Mouse (Mus musculus) Muller cell, postnatal 12 days (primary cell): ENCODE measurements around the gene Ctnnb1.
A peak's percentile ranks its signal among the peaks of the same experiment; 100 is the strongest.

Source experiments
- DNase-seq: peaks from one replicate; pipeline ENCODE4 v3.0.0-alpha.2; 2015; ENCODE audit errors: inconsistent ontology term

The Ctnnb1 gene

GRCm38 (mm10) chr9:120926939-120927606 lies 1.9 kb upstream of the Ctnnb1 start:
- DNase-seq: no peak

- DNase-seq: no peak
These were observed 1.0 kb downstream of the Ctnnb1 start for GRCm38 (mm10) chr9:120930021-120930420.

DNA sequence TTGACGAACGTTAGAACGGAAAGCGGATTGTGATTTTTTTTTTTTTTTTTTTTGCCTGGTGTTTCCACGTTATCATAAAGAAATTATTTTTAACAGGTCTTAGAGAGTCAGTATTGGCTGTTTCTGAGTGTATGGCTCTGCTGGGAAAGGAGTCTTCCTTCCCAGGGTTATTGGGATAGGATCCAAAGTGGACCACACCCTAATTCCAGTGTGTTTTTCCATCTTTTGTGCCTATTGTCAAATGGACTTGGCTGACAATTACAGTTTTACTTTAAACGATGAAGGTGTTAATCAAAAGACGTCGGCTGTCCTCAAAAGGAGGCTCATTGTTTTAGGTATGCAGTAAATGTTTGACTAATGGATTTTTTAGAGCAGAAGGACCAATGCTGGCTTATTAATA lies 1.8 kb downstream of the Ctnnb1 start:
- DNase-seq: no peak

DNA sequence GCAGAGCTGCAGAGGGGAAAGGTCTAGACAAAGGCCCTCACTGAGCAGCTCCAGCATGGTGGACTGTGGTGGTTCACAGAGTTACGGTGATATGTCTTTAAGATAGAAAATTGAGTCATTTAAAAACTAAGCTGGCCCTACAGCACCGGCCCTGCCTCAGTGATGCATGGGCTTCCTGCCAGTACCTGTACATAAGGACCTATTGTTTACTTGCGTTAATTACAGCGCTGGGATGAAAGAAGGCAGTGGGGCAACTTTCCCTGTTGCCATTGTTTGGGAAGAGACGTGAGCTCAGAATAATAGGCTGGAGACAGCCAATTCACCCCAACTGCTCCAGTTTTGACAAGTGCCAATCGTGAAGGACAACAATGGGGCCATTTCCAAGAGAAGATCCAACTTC lies 3.4 kb downstream of the Ctnnb1 start:
- DNase-seq: peak; percentile 21

- peak; percentile 98 for DNase-seq
These were observed 4.0 kb downstream of the Ctnnb1 start for GRCm38 (mm10) chr9:120932797-120933586.

GRCm38 (mm10) chr9:120933587-120933885 lies 4.5 kb downstream of the Ctnnb1 start:
- no peak for DNase-seq

DNA sequence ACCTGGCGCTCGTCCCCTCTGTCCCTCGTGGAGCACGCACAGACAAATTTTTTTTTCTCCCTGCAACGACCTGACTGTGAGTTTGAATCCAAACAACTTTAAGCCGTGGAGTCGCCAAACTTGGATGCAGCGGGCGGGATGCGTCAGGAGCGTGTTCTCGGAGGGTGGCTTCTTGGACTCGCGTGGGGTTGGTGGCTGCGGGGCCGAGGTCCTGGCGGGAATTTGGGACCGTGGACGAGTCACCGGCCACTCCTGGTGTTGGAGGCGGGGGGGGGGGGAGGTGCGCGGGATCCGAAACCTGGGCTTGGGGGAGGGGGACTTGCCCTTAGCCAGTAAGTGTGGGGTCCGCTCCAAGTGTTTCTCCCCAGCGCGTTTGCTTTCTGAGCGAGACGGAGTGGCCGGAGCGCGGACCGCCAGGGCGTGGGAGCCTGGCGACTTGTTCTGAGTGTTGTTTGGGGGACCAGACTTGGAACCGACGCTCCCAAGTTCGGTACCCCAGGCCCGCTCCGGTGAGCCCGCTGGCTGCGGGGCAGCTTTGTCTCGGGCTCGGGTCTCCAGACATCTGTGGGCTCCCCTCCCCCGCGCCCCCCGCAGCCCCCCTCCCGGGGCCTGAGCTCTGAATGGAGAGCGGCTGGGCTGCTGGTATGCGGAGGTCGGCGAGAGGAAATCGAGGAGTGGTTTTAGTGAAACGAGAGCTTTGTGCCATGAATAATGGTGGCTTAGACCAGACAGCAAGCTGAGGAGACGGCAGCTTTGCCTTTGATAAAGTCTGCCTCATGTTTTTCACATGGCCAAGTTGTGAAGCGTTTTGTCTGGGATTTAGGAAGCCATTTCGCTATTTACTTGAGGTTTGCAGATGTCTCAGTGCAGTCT lies 5.1 kb downstream of the Ctnnb1 start:
- DNase-seq: peak; percentile 67

DNA sequence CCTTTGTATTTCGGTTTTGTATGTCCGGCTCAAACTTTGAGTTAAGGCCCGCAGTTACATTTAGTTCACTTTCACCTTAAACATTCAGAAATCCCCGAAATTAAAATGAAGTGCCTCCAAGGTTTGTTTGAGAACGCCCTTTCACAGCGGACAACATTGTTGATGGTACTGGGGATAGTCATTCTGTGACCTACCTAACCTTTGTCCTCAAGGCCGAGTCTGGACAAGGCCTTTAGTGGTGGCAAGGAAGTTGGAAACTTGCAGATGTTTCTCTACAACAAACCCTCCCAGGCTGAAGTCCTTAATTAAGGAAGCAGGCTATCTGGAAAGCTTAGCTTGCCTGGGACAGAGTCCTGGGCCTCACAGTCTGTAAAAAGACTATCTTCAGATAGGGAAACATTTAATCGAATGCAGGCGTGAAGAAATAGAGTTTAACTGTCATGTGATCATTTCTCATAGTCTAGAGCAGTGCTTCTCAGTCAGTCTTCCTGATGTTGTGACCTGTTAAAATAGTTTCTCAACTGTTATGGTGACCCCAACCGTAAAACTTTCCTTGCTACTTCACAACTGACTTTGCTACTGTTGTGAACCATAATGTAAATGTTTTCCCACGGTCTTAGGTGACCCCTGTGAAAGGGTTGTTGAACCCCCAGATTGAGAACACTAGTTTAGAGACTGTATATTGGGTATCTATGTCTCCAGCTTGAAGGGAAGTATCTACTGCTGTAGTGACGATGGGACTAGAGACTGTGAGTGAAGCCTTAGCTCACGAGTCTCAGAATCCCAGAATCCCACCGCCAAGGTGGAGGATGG lies 6.0 kb downstream of the Ctnnb1 start:
- DNase-seq: peak; percentile 41

- no peak for DNase-seq
These were observed 6.6 kb downstream of the Ctnnb1 start for GRCm38 (mm10) chr9:120935634-120935922.

- DNase-seq: peak; percentile 49
These were observed 7.3 kb downstream of the Ctnnb1 start for GRCm38 (mm10) chr9:120936351-120936750.

- DNase-seq: no peak
These were observed 11.8 kb downstream of the Ctnnb1 start for GRCm38 (mm10) chr9:120940858-120941257.

- no peak for DNase-seq
These were observed 14.7 kb downstream of the Ctnnb1 start for GRCm38 (mm10) chr9:120943757-120944156.

DNA sequence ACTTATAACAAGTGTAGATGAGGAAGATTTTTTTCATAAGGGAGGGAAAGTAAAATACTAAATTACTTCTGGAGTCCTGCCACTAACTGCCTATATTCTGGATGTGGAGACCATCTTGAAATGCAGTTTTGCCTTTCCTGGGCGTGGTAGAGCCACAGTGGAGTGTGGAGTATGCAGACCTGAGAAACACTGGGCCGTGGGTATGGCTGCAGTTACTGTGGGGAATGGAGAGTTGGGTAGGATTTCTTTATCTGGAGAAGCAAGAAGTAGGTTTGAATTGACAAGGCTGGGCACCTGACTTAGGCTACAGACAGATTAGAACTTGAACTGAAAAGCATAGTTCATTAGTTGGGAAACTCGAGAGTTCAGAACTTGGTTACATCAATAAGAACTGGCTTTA lies 15.2 kb downstream of the Ctnnb1 start:
- DNase-seq: no peak

GRCm38 (mm10) chr9:120946131-120946530 lies 17.1 kb downstream of the Ctnnb1 start:
- no peak for DNase-seq

- no peak for DNase-seq
These were observed 19.8 kb downstream of the Ctnnb1 start for GRCm38 (mm10) chr9:120948832-120949231.

DNA sequence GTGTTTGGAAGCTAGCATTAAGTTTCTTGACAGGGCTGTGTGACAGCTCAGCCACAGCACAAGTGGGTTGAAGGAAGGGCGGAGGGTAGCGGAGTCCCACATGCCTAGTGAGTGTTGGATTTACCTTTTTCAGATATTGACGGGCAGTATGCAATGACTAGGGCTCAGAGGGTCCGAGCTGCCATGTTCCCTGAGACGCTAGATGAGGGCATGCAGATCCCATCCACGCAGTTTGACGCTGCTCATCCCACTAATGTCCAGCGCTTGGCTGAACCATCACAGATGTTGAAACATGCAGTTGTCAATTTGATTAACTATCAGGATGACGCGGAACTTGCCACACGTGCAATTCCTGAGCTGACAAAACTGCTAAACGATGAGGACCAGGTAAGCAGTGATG lies 21.7 kb downstream of the Ctnnb1 start:
- DNase-seq: no peak

DNA sequence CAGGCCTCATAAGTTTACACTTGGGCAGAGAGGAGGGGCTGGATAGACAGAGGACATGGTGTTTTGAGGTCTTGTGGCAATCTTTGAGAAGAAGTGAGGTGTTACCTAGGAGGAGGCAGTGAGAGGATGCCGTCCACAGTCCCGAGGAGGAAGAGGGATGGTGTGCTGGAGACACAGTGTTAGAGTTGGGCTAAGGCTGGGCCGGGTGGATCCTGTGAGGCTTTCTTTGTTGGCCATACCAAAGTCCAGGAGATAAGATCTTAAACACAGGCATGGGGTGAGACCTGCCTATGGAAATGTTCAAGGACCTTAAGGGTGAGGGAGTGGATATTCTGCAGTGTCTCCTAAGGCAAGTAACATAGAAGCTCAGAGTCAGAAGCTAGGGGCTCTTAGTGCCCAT lies 22.9 kb downstream of the Ctnnb1 start:
- no peak for DNase-seq

DNA sequence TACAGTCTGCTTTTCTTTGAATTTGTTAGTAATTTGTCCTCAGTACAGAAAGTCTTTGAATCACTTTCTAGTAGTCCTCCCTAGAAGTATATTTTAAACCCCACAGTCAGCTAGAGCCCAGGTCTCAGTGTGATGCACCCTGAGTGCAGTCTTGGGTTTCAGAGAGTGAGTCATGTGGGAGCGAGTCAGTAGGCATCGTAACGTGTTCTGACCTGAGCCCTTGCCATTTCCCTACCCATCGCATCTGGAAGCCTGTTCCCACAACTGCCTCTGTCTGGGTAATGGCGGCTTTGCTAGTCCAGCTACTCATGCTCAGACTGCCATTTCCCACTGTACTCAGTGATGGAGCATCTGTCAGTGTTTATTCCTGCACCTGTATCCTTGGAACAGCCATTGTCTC lies 29.0 kb downstream of the Ctnnb1 start:
- no peak for DNase-seq

DNA sequence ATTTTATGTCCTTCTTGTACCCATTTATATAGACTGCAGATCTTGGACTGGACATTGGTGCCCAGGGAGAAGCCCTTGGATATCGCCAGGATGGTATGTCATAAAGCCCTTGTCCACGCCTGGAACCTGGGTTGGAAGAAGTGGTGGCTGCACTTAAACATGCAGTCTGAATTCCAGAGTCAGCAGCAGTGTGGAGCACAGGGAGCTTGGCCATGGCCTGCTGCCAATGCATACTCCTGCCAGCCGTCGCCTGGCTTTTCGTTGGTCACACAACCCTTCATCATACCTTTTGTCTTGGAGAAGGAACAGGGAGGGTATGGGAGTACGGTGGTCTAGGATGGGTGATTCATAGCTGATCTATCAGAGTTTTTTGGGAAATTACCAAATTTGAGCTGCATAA lies 29.5 kb downstream of the Ctnnb1 start:
- DNase-seq: no peak

GRCm38 (mm10) chr9:120959225-120959624 lies 30.2 kb downstream of the Ctnnb1 start:
- DNase-seq: no peak

DNA sequence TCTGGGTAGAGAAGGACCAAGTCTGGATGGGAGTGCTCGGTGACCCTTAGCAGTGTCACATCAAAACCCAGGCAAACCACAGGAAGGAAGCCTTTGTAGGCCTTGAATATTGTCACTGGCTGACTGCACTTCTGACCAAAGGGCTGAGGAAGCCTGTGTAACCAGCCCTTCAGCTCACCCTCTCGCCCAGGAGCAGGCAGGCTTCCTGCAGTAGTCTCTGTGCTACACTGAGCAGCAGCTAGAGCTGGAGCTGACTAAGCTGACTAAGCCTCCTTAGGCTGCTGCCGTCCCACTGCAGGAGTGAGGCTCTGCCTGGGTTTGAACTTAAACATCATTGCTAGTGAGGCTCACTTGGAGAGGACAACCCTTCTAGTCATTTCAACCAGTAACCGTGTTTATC lies 31.6 kb downstream of the Ctnnb1 start:
- no peak for DNase-seq

GRCm38 (mm10) chr9:120961466-120961865 lies 32.5 kb downstream of the Ctnnb1 start:
- no peak for DNase-seq
